Comparison of ENCODE assay signal across 9 mouse cellular contexts in the genomic region with DNA sequence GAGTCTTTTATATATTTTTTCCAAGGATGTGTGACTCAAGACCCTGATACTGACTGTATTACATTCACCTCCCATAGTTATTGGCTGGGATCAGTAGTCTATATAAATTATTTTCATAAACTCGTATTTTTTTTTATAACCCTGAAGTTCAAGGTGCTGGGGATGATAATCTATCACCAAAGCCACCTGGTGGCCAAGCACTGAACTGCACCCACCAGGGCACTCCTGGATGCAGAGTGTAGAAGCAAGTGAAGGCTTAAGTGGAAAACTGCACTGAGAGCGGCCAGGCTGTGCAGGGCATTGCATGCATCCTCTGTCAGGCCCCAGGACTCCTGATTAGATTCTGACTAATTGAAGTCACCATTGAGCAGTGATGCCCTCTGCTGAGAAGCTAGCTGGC. TPM values are rescaled to one million over a fixed set of nuclear protein-coding genes. Genes with fewer than 3 reads are reported as not detected.
DNase-seq lines count a peak whose midpoint lies in the region; ATAC-seq and TF ChIP-seq lines count a peak whose summit lies in the region.
"Had no signal": no experiment of that assay in that cellular context is flagged by ENCODE, and none has a peak within 500 bp of the region (broad histone marks: within the 10 kb centered on the region; RNA-seq: fewer than 3 reads in every experiment).

No protein-coding gene starts in this region.

- H3K36me3 ChIP-seq in ES-Bruce4 (ENCODE audit: control insufficient read depth, insufficient read depth, low read length, poor library complexity, severe bottlenecking) = no peaks in the 10 kb centered on the region
- H3K36me3 ChIP-seq in forebrain, embryonic 15.5 days = 0 out of 2 replicates have a peak, but pooled peaks cover 2% of the 10 kb centered on the region

- no peak overlapping the region for H3K9ac ChIP-seq in ES-Bruce4 (ENCODE audit: low read depth, poor library complexity, severe bottlenecking)
- H3K9ac ChIP-seq in forebrain, embryonic 15.5 days (replicated peaks) = no peak overlapping the region

- no peak for TF ChIP-seq POLR2A in ES-Bruce4 (IDR thresholded peaks at IDR 0.05; ENCODE audit: insufficient read depth, low read length)

- ATAC-seq in forebrain, embryonic 15.5 days (replicated peaks) = 0 out of 2 replicates have a peak, but pooled peaks have one; percentile 15

- no peak for TF ChIP-seq EP300 in ES-Bruce4 (IDR thresholded peaks at IDR 0.05; ENCODE audit: insufficient read depth, low read depth, low read length)

- H3K4me3 ChIP-seq in gastrocnemius, adult 2 months = no peak overlapping the region
- H3K4me3 ChIP-seq in ES-Bruce4 (ENCODE audit: low read depth, low read length) = no peak overlapping the region
- H3K4me3 ChIP-seq in forebrain, embryonic 15.5 days = no peak overlapping the region

- TF ChIP-seq CTCF in gastrocnemius, adult 2 months (IDR thresholded peaks at IDR 0.05) = peak; percentile 84
- peak; percentile 69 for TF ChIP-seq CTCF in ES-Bruce4 (IDR thresholded peaks at IDR 0.05; ENCODE audit: low read depth, low read length)

- intact Hi-C loops in gastrocnemius, adult 2 months (cut with DNase I) = loop anchor here (10.0 kb wide), 1 partner anchor 212 kb away; no protein-coding TSS in a partner anchor

- WGBS in forebrain, embryonic 15.5 days = 32% methylated on average over 2 of the region's 2 CpGs

- no peaks in the 10 kb centered on the region for H3K27me3 ChIP-seq in ES-Bruce4 (ENCODE audit: control insufficient read depth, insufficient read depth, low read length, poor library complexity, severe bottlenecking)
- H3K27me3 ChIP-seq in forebrain, embryonic 15.5 days = peaks cover 8% of the 10 kb centered on the region

- DNase-seq in gastrocnemius, adult 2 months = peak; percentile 66
- no peak for DNase-seq in gastrocnemius, postnatal 25 days
- peak; percentile 34 for DNase-seq in c-Kit-positive CD71-positive TER-119-negative erythroid progenitor cells, embryonic 14.5 days (ENCODE audit: low read depth)
- peak; percentile 63 to 83 for DNase-seq in layer of hippocampus, postnatal 14 days (ENCODE audit: low spot score in 2 of 2)
- peak; percentile 74 for DNase-seq in mesoderm, embryonic 11.5 days (ENCODE audit: low read depth, low spot score)
- peak; percentile 48 to 82 for DNase-seq in spleen, postnatal 10 days (ENCODE audit: low spot score in 2 of 2)

- H3K4me2 ChIP-seq in forebrain, embryonic 15.5 days (replicated peaks) = no peak overlapping the region

- H3K4me1 ChIP-seq in ES-Bruce4 (ENCODE audit: control insufficient read depth, insufficient read depth, low read length) = no peaks in the 10 kb centered on the region
- H3K4me1 ChIP-seq in forebrain, embryonic 15.5 days = peaks cover 9% of the 10 kb centered on the region

- no peak overlapping the region for H3K27ac ChIP-seq in gastrocnemius, adult 2 months
- H3K27ac ChIP-seq in ES-Bruce4 (ENCODE audit: insufficient read depth, low read length) = no peak overlapping the region
- H3K27ac ChIP-seq in forebrain, embryonic 15.5 days (replicated peaks) = no peak overlapping the region

- no peaks in the 10 kb centered on the region for H3K9me3 ChIP-seq in ES-Bruce4 (replicated peaks; ENCODE audit: control insufficient read depth, insufficient read depth, low read length, poor library complexity, severe bottlenecking)
- no peaks in the 10 kb centered on the region for H3K9me3 ChIP-seq in forebrain, embryonic 15.5 days

RNA-seq across cellular contexts. Expression of gene Gm6588, which starts 21.9 kb away (rescaled TPM):
- total RNA-seq in gastrocnemius, adult 2 months (2021) = not detected
- not detected for total RNA-seq in gastrocnemius, postnatal 25 days (2021)
- polyA plus RNA-seq in ES-Bruce4 (2011; ENCODE audit: insufficient read depth, insufficient read length, low read depth, missing spikeins) = not detected in 2 replicates
- polyA plus RNA-seq in forebrain, embryonic 15.5 days (2015; fragmentation: Nextera tagmentation; extraction: Ambion mirVana) = 0.84 and 1.0 TPM in 2 replicates
- total RNA-seq in layer of hippocampus, postnatal 14 days (2021) = not detected
- total RNA-seq: left cerebral cortex, adult 8-10 months had no signal

RNA-seq across cellular contexts. Expression of gene Asphd2, which starts 32.6 kb away (rescaled TPM):
- total RNA-seq in gastrocnemius, adult 2 months (2021) = under 1 TPM; 0.17 to 0.18 TPM
- total RNA-seq in gastrocnemius, postnatal 25 days (2021) = under 1 TPM; 0.36 to 0.56 TPM
- 6.7 and 7.2 TPM in 2 replicates for polyA plus RNA-seq in ES-Bruce4 (2011; ENCODE audit: insufficient read depth, insufficient read length, low read depth, missing spikeins)
- 81.7 and 91.9 TPM in 2 replicates for polyA plus RNA-seq in forebrain, embryonic 15.5 days (2015; fragmentation: Nextera tagmentation; extraction: Ambion mirVana)
- total RNA-seq in layer of hippocampus, postnatal 14 days (2021) = 100 to 1,000 TPM; 161 to 174 TPM

Comparison
In these comparisons a context has a peak if more than half of its experiments do, and no peak if none do; other contexts are left out.
1. RNA of gene Asphd2, which starts 32.6 kb away (total RNA-seq): 161 to 174 TPM in layer of hippocampus, postnatal 14 days; 0.36 to 0.56 TPM in gastrocnemius, postnatal 25 days and 0.17 to 0.18 TPM in gastrocnemius, adult 2 months; every median in the first group is over 100 times any median in the second.